Mouse (Mus musculus): ENCODE results near the gene Ltbp2.

Gene Ltbp2

DNA sequence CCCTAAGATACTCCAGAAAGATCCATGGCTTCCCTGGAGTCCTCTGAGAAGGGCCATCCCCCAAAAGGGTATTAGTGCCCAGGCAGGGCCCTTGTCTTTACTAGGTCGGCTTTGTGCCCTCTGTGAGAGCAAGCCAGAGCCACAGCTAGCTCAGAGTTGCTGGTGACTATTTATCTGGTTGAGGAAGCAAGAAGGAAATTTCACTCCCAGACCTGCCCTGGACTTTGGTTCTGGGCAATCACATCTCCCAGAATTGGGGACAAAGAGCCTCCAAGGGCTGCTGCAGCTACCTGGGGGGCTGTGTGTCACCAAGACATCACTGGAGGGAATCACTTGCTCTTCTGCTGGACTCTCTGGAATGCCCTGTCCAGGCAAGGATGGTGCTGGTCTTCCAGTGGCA is 70.3 kb downstream of the Ltbp2 start:
- DNase-seq (ENCODE audit: low spot score in 2 of 2) = no peak

DNA sequence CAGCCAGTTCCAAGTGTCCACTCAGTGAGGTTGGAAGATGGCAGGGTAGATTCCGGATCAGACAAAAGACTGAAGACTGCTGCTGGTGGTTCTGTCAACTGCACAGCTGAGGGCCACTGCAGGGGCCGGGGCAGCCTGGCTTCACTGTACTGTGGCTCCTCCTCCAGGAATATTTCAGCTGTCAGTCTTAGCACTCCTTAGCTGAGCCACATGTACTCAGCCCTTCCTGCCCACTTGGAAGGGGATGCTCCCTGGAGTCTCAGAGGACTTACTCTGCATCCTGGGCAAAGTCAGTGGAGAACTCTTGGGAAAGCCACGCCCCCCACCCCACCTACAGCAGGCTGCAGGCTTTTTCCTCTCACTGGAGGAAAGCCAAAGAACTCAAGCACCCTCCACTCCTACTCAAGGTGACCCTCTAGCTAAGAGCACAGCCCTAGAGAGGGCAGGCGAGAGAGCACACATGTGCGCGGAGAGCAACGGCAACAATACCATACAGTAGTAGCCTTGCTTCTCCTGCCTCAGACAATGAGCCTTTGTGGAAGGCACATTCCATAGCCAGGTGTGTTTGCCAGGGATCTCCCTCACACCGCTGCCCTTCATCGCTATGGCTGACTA is 71.0 kb downstream of the Ltbp2 start:
- DNase-seq (ENCODE audit: low spot score in 2 of 2) = no peak

DNA sequence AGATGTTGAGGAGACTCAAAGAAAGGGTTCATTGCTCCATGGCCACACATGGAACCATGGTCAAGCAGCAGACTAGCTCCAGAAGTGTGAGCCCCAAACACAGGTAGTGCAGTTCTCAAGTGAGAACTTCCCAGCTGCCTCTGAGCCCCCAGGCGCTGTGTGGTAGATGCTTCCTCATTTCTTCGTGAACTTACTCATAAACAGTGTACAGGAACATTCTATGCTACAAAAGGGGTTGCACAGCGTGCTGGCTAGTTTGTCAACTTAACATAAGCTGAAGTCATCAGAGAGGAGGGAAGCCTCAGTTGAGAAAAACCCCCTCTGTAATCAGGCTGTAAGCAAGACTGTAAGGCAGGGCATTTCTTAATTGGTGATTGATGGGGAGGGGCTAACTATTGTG is 73.7 kb downstream of the Ltbp2 start:
- DNase-seq (ENCODE audit: low spot score in 2 of 2) = no peak

- no peak for DNase-seq (ENCODE audit: low spot score in 2 of 2)
These were observed 74.7 kb downstream of the Ltbp2 start for GRCm38 (mm10) chr12:84801532-84802110.

GRCm38 (mm10) chr12:84800419-84800818 is 75.9 kb downstream of the Ltbp2 start:
- no peak for DNase-seq (ENCODE audit: low spot score in 2 of 2)

DNA sequence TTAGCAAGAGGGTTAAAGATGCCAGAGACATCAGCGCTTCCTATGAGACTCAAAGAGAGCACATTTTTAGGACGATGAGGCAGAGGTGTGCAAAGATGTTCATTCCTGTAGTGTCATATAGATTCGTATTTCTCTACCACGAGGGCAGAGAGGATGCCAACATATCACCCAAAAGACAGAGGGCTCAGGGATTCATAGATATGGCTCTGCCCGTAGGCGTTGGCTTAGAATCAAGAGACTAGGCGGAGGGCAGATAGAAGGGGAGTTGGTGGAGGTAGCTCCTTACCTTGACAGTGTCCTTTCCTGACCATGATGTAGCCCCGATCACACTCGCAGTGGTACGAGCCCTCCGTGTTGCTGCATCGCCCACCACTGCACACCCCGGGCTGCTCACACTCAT is 77.2 kb downstream of the Ltbp2 start:
- DNase-seq (ENCODE audit: low spot score in 2 of 2) = no peak

- no peak for DNase-seq (ENCODE audit: low spot score in 2 of 2)
These were observed 81.7 kb downstream of the Ltbp2 start for GRCm38 (mm10) chr12:84794647-84795046.

GRCm38 (mm10) chr12:84792629-84793028 is 83.7 kb downstream of the Ltbp2 start:
- no peak for DNase-seq (ENCODE audit: low spot score in 2 of 2)

- no peak for DNase-seq (ENCODE audit: low spot score in 2 of 2)
These were observed 85.5 kb downstream of the Ltbp2 start for GRCm38 (mm10) chr12:84790853-84791252.

DNA sequence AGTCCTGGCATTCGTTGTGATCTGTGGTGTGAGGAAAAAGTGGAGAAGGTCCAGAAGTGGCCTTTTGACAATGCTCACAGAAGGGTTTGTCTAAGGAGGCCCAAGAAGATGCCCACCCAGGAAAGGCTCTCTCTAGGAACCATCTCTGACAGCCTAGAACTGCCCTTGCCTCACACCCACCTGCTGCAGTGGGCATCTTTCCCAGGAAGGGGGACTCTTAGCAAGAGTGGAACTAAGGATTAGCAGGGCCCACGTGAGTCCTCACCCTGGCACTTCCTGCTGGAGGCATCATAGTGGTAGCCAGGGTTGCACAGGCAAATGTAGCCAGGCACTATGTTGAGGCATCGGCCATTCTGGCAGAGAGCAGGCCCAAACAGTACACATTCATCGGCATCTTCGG is 90.2 kb downstream of the Ltbp2 start:
- no peak for DNase-seq (ENCODE audit: low spot score in 2 of 2)

- DNase-seq (ENCODE audit: low spot score in 2 of 2) = peak; percentile 71 to 80
These were observed 91.5 kb downstream of the Ltbp2 start for GRCm38 (mm10) chr12:84784604-84785381.

DNA sequence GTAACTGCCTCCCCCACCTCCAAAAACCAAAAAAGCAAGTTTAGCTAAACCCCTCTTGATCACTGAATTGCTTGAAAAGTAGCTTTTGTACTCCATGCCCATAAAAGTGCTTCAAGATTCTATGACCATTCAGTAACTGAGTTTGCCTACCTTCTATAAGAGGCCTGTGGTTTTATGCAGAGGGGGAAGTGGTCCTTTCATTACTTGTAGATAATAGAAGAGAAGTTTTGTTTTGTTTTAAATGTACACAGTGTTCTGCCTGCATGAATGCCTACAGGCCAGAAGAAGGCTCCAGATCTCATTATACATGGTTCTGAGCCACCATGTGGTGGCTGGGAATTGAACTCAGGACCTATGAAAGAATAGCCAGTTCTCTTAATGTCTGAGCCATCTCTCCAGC is 100.1 kb downstream of the Ltbp2 start:
- no peak for DNase-seq (ENCODE audit: low spot score in 2 of 2)

GRCm38 (mm10) chr12:84774376-84774775 is 102.0 kb downstream of the Ltbp2 start:
- DNase-seq (ENCODE audit: low spot score in 2 of 2) = no peak

- no peak for DNase-seq (ENCODE audit: low spot score in 2 of 2)
These were observed 102.9 kb downstream of the Ltbp2 start for GRCm38 (mm10) chr12:84773476-84773875.

GRCm38 (mm10) chr12:84772726-84773441 is 103.4 kb downstream of the Ltbp2 start, which contains the start of the genes Npc2 and Isca2:
TSS of gene Npc2 (minus strand) at chr12:84773152.
TSS of gene Isca2 (plus strand) at chr12:84773251.
- peak; percentile 93 to 97 for DNase-seq (ENCODE audit: low spot score in 2 of 2)

- no peak for DNase-seq (ENCODE audit: low spot score in 2 of 2)
These were observed 104.3 kb downstream of the Ltbp2 start for GRCm38 (mm10) chr12:84771981-84772520.

GRCm38 (mm10) chr12:84769624-84770023 is 106.7 kb downstream of the Ltbp2 start:
- no peak for DNase-seq (ENCODE audit: low spot score in 2 of 2)

DNA sequence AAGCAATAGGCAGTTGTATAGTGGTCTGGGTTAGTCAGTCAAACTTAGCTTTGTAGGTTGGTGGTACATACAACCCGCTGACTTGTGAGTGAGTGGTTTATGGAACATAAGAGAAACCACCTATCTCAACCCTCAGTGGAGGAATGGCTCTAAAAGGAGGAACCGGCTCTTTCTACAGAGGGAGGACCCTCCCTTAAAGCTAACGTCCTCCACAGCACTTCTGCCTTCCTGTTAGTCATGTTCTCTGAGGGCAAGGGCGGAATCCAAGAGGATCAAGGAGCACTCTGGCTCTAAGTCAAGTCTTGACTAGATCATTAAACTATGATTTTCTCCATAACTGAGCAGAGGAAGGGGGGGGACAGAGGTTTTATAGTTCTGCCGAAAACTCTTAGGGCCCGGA is 108.8 kb downstream of the Ltbp2 start:
- no peak for DNase-seq (ENCODE audit: low spot score in 2 of 2)

- DNase-seq (ENCODE audit: low spot score in 2 of 2) = no peak
These were observed 110.1 kb downstream of the Ltbp2 start for GRCm38 (mm10) chr12:84766113-84766735.

- no peak for DNase-seq (ENCODE audit: low spot score in 2 of 2)
These were observed 110.8 kb downstream of the Ltbp2 start for GRCm38 (mm10) chr12:84765506-84765905.

DNA sequence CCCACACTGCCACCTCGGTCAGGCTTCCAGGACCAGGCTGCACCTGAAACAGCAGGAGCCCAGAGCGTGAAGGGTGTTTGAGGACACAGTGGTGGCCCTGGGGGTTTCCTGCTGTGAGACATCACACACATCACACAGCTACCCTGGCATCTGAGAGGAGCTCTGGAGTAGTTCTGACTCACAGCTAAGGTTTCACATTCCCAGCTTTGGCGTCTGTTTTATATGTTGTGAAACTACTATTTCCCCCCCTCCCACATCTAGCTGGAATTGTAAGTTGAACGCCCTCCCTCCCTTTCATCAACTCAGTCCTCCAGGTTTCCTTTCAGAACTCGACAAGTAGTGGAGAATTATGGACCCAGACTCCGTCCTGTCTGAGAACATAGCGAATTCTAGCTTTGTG is 111.6 kb downstream of the Ltbp2 start:
- no peak for DNase-seq (ENCODE audit: low spot score in 2 of 2)

Measured in frontal cortex, postnatal 14 days (tissue).